Mouse (Mus musculus) forebrain, embryonic 16.5 days (tissue): ENCODE data around the gene Myh9. TPM values are rescaled to one million over a fixed set of nuclear protein-coding genes. Genes with fewer than 3 reads are reported as not detected.
"Not testable (repeated sequence)": the region's sequence is repeated elsewhere in the genome, so short reads cannot be mapped to it uniquely, and the experiment has no call there.

Source experiments
- ATAC-seq: fragments of 200-750 bp; cut with Nextera tagmentation; 2 replicates; pipeline ENCODE4 v1.8.0; 2017; ENCODE audit warnings: mild to moderate bottlenecking, moderate library complexity
- H3K27ac ChIP-seq: fragments of 300-500 bp; sonication (generic); 2 replicates; pipeline ENCODE4 v1.5.1; 2014; ENCODE audit warnings: low read length, control low read depth
- H3K27me3 ChIP-seq: fragments of 300-500 bp; sonication (generic); replicated peaks from 2 replicates; pipeline ENCODE4 v1.6.1; 2014; ENCODE audit warnings: low read length; ENCODE audit not compliant: control insufficient read depth, insufficient read depth
- H3K36me3 ChIP-seq: fragments of 300-500 bp; sonication (generic); 2 replicates; pipeline ENCODE4 v1.6.1; 2014; ENCODE audit not compliant: control insufficient read depth, insufficient read depth
- H3K4me1 ChIP-seq: fragments of 300-500 bp; sonication (generic); replicated peaks from 2 replicates; pipeline ENCODE4 v1.6.1; 2014; ENCODE audit warnings: low read length; ENCODE audit not compliant: control insufficient read depth, insufficient read depth
- H3K4me2 ChIP-seq: fragments of 300-500 bp; sonication (generic); 2 replicates; pipeline ENCODE4 v1.6.1; 2014; ENCODE audit warnings: mild to moderate bottlenecking, low read length, control low read depth
- H3K4me3 ChIP-seq: fragments of 300-500 bp; sonication (generic); replicated peaks from 2 replicates; pipeline ENCODE4 v1.5.1; 2014; ENCODE audit warnings: mild to moderate bottlenecking, low read length, control low read depth
- H3K9ac ChIP-seq: fragments of 300-500 bp; sonication (generic); replicated peaks from 2 replicates; pipeline ENCODE4 v1.6.1; 2014; ENCODE audit warnings: low read depth, low read length, control low read depth
- H3K9me3 ChIP-seq: fragments of 300-500 bp; sonication (generic); 2 replicates; pipeline ENCODE4 v1.6.1; 2016; ENCODE audit warnings: low read length; ENCODE audit not compliant: control insufficient read depth
- WGBS: fragments of 180-500 bp; shearing (Covaris S2); extraction: QIAGEN DNeasy Blood & Tissue Kit; methylation state at CpG from one replicate; pipeline ENCODE4 v1.1.7; 2014; 5-methylcytosine and 5-hydroxymethylcytosine counted together
- polyA plus RNA-seq: library from polyadenylated mRNA; unstranded; fragments of >200 nt; fragmentation: Nextera tagmentation; extraction: Ambion mirVana; gene quantifications from 2 replicates; pipeline ENCODE4 v1.2.1, GENCODE M21; 2015

The Myh9 gene
- polyA plus RNA-seq, 1 experiment from 2014 or later, result 13.6 TPM

GRCm38 (mm10) chr15:77847826-77848225, 5.9 kb upstream of the Myh9 start:
- WGBS, result 68% methylated on average over 3 of the region's 3 CpGs
- no peak overlapping the region for H3K9ac ChIP-seq
- no peaks in the 10 kb centered on the region for H3K4me1 ChIP-seq
- H3K27ac ChIP-seq, result no peak overlapping the region
- no peak for ATAC-seq
- H3K27me3 ChIP-seq, result no peaks in the 10 kb centered on the region
- H3K9me3 ChIP-seq, result no peaks in the 10 kb centered on the region
- H3K4me2 ChIP-seq, result no peak overlapping the region
- no peak overlapping the region for H3K4me3 ChIP-seq
- H3K36me3 ChIP-seq, result no peaks in the 10 kb centered on the region

GRCm38 (mm10) chr15:77847108-77847507, 5.1 kb upstream of the Myh9 start:
- Histone ChIP-seq H3K9me3 (no peaks in the 10 kb centered on the region), H3K4me1 (0 out of 2 replicates have a peak, but pooled peaks cover 2% of the 10 kb centered on the region), H3K27me3 (no peaks in the 10 kb centered on the region), H3K27ac (no peak overlapping the region), H3K36me3 (no peaks in the 10 kb centered on the region), H3K4me2 (no peak overlapping the region), H3K9ac (no peak overlapping the region), H3K4me3 (no peak overlapping the region)
- 72% methylated on average over 3 of the region's 3 CpGs for WGBS
- ATAC-seq, result no peak

DNA sequence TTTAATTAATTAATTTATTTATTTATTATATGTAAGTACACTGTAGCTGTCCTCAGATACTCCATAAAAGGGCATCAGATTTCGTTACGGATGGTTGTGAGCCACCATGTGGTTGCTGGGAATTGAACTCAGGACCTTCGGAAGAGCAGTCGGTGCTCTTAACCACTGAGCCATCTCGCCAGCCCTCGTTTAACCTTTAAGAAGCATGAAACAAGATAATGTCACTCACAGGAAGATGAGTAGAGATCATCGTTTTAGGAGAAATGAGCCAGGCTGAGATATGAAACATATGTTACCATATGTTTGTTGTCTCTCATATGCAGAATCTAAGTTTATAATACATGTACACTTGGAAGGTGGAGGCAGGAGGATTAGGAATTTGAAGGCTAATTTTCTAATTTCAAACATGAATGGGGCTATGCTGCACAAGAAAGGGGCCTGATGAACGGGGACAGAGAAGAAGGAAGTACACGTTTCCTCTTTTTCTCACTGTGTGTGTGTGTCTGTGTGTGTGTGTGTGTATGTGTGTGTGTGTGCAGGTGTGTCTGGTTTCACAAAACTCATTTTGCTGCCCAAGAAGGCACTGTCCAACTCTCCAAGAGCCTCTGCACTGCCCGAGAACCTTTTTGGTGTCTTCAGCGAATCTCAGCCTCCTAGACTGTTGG, 4.1 kb upstream of the Myh9 start:
- not testable (repeated sequence) for H3K36me3 ChIP-seq, H3K4me3 ChIP-seq, H3K9ac ChIP-seq, ATAC-seq, H3K9me3 ChIP-seq, H3K27me3 ChIP-seq, H3K4me1 ChIP-seq, H3K4me2 ChIP-seq, H3K27ac ChIP-seq
- 86% methylated on average over 11 of the region's 11 CpGs for WGBS

GRCm38 (mm10) chr15:77844955-77845635, 3.1 kb upstream of the Myh9 start:
- no peaks in the 10 kb centered on the region for H3K36me3 ChIP-seq
- no peak for ATAC-seq
- no peak overlapping the region for H3K27ac ChIP-seq
- H3K4me3 ChIP-seq, result no peak overlapping the region
- no peaks in the 10 kb centered on the region for H3K27me3 ChIP-seq
- peaks cover 13% of the 10 kb centered on the region for H3K4me1 ChIP-seq
- no peak overlapping the region for H3K9ac ChIP-seq
- no peaks in the 10 kb centered on the region for H3K9me3 ChIP-seq
- 88% methylated on average over 16 of the region's 16 CpGs for WGBS
- no peak overlapping the region for H3K4me2 ChIP-seq

DNA sequence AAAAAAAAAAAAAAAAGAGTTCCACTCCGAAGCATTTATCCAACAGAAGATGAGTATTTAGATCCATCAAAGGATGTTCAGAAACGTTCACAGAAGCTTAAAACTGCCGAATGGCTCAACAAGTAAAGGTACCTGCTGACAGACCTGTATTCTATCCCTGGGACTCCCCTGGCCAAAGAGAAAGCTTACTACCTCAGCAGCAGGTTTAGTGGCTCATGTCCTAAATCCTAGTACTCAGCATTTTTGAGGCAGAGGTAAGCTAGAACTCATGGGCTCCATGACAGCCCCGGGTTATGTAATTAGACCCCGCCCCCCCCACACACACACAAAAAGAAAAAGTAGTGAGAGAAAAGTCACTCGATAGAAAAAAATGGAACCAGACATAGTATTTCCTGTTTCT, 2.1 kb upstream of the Myh9 start:
- Histone ChIP-seq H3K27ac (no peak overlapping the region), H3K4me3 (no peak overlapping the region), H3K27me3 (no peaks in the 10 kb centered on the region), H3K4me1 (peaks cover 23% of the 10 kb centered on the region), H3K36me3 (no peaks in the 10 kb centered on the region), H3K9ac (no peak overlapping the region), H3K9me3 (no peaks in the 10 kb centered on the region), H3K4me2 (no peak overlapping the region)
- 82% methylated on average over 6 of the region's 6 CpGs for WGBS
- ATAC-seq, result no peak

DNA sequence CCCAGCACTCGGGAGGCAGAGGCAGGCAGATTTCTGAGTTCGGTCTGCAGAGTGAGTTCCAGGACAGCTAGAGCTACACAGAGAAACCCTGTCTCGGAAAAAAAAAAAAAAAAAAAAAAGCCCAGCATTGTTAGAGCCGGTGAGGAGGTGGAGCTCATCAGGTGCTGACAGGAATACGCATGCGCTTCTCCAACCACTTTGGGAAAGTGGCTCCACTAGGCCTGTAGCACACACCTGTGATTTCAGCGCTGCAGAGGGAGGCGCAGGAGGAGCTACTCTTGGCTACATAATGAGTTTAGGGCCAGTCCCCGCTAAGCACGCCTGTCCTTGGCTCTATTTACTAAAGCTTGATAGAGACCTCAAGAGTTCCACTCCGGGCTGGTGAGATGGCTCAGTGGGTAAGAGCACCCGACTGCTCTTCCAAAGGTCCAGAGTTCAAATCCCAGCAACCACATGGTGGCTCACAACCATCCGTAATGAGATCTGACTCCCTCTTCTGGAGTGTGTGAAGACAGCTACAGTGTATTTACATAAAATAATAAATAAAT, 1.6 kb upstream of the Myh9 start:
- H3K27ac ChIP-seq, H3K4me3 ChIP-seq, H3K4me2 ChIP-seq, H3K9ac ChIP-seq, H3K36me3 ChIP-seq, H3K9me3 ChIP-seq, ATAC-seq, H3K27me3 ChIP-seq: not testable (repeated sequence)
- H3K4me1 ChIP-seq, result peaks cover 27% of the 10 kb centered on the region
- WGBS, result 72% methylated on average over 12 of the region's 13 CpGs

GRCm38 (mm10) chr15:77843046-77843445, 1.1 kb upstream of the Myh9 start:
- WGBS, result 34% methylated on average over 2 of the region's 2 CpGs
- Histone ChIP-seq H3K4me3 (no peak overlapping the region), H3K36me3 (no peaks in the 10 kb centered on the region)

GRCm38 (mm10) chr15:77841361-77842046, 471 bp downstream of the Myh9 start:
- Histone ChIP-seq H3K27ac (peak overlapping the region; percentile 80), H3K4me2 (peak overlapping the region; percentile 95), H3K9me3 (no peaks in the 10 kb centered on the region), H3K4me1 (peaks cover 33% of the 10 kb centered on the region), H3K9ac (peak overlapping the region; percentile 83), H3K36me3 (no peaks in the 10 kb centered on the region), H3K4me3 (peak overlapping the region; percentile 68), H3K27me3 (no peaks in the 10 kb centered on the region)
- peak; percentile 41 for ATAC-seq
- under 1% methylated on average over 80 of the region's 80 CpGs for WGBS

More at GRCm38 (mm10) chr15:77843046-77843445, 1.1 kb upstream of the Myh9 start:
- ATAC-seq, result no peak
- H3K4me1 ChIP-seq, result peaks cover 29% of the 10 kb centered on the region
- peak overlapping the region; percentile 61 for H3K4me2 ChIP-seq
- H3K9me3 ChIP-seq, result no peaks in the 10 kb centered on the region
- H3K27me3 ChIP-seq, result no peaks in the 10 kb centered on the region
- H3K27ac ChIP-seq, result no peak overlapping the region
- no peak overlapping the region for H3K9ac ChIP-seq
